Mouse (Mus musculus) ES-E14 (cell line): ENCODE results near the gene Ap1b1.

Experiments
- HCFC1 ChIP-seq: IDR thresholded peaks from 2 replicates; pipeline ENCODE4 v1.6.1; 2012; ENCODE audit warnings: low read length, inconsistent platforms, borderline replicate concordance; ENCODE audit not compliant: insufficient read depth
- ZNF384 ChIP-seq: IDR thresholded peaks from 2 replicates; pipeline ENCODE4 v1.6.1; 2012; ENCODE audit warnings: low read depth, low read length, inconsistent platforms

DNA sequence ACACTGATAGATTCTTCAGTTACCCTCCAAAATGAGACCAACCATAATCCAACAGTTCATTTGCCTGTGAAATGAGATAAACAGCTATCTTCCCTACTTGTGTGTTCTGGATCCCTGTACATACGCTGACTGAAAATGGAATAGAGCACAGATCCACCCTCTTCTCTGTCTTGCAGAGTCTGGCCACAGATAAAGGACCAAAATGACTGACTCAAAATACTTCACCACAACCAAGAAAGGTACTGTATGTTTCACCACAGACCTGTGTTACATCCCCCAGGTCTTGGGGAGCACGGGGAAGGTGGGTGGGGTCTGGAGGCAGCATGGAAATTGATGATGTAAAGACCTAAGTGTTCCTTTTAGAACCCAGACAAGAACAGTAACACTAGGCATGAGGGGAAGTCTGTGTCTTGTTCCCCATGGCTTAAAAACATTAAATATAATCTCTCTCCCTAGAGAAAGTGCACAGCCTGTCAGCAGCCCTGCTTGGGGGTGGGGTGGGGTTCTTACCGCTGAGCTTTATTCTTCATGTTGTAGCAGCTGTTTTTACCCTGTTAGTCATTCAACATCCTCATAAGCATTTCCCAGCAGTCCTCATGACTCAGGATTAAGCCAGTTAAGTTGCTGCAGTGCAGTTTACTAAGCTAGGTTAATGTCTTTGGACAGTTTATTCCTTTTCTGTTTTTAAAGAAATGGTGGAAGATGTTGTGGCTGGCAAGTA is 22.9 kb downstream of the Ap1b1 start:
- TF ChIP-seq HCFC1 (no peak), ZNF384 (no peak)
